Mouse (Mus musculus) gastrocnemius, postnatal 25 days (tissue): ENCODE measurements around the gene Zdhhc19. TPM values are rescaled to one million over a fixed set of nuclear protein-coding genes. Genes with fewer than 3 reads are reported as not detected.

Experiments
- DNase-seq: peaks from one replicate; pipeline ENCODE4 v3.0.0; 2022
- total RNA-seq, 2 experiments: library from RNA; stranded (reverse); gene quantifications; 1 replicate in 1 of 2; 2 replicates in 1 of 2; pipeline ENCODE4 v1.2.3; 2021

The Zdhhc19 gene
- total RNA-seq, 2 experiments from 2014 or later: not detected

- DNase-seq: no peak
These were observed 114.6 kb downstream of the Zdhhc19 start for GRCm38 (mm10) chr16:32610460-32611255.

Other genes with a start within 250 kb of the Zdhhc19 start
- gene Fbxo45, start 249.1 kb upstream of the Zdhhc19 start, total RNA-seq: 10 to 100 TPM; 13.8 to 13.9 TPM
- 1 to 10 TPM; 5.2 TPM for gene Wdr53, start 249.0 kb upstream of the Zdhhc19 start, total RNA-seq
- gene Smco1, start 224.8 kb upstream of the Zdhhc19 start, total RNA-seq: 10 to 100 TPM; 48.0 to 55.0 TPM
- gene Rnf168, start 218.8 kb upstream of the Zdhhc19 start, total RNA-seq: 10 to 100 TPM in 1 of 2 experiments, 1 to 10 TPM in 1; 9.8 to 10.5 TPM
- gene Ubxn7, start 164.0 kb upstream of the Zdhhc19 start, total RNA-seq: 10 to 100 TPM; 13.0 to 16.2 TPM
- gene Tm4sf19, start 95.8 kb upstream of the Zdhhc19 start, total RNA-seq: not detected
- gene Tctex1d2, start 76.6 kb upstream of the Zdhhc19 start, total RNA-seq: 1 to 10 TPM; 4.1 to 4.3 TPM
- gene Pcyt1a, start 65.3 kb upstream of the Zdhhc19 start, total RNA-seq: 100 to 1,000 TPM in 1 of 2 experiments, 10 to 100 TPM in 1; 95.5 to 104 TPM
- not detected for gene Slc51a, start 8.4 kb upstream of the Zdhhc19 start, total RNA-seq
- 100 to 1,000 TPM; 192 to 211 TPM for gene Tfrc, start 112.7 kb downstream of the Zdhhc19 start, total RNA-seq
- 10 to 100 TPM; 35.7 to 41.4 TPM for gene Tnk2, start 147.6 kb downstream of the Zdhhc19 start, total RNA-seq
- gene Muc4, start 239.6 kb downstream of the Zdhhc19 start, total RNA-seq: under 1 TPM; 0.08 to 0.43 TPM